Mouse (Mus musculus) intestine, postnatal 0 days (tissue): ENCODE results near the gene Dcaf4. TPM values are rescaled to one million over a fixed set of nuclear protein-coding genes. Genes with fewer than 3 reads are reported as not detected.

Source experiments
- ATAC-seq: fragments of 200-750 bp; cut with Nextera tagmentation; 2 replicates; pipeline ENCODE4 v1.8.0; 2017; ENCODE audit warnings: mild to moderate bottlenecking, moderate TSS enrichment, moderate library complexity
- H3K27ac ChIP-seq: fragments of 300-500 bp; sonication (generic); 2 replicates; pipeline ENCODE4 v1.5.1; 2014; ENCODE audit warnings: mild to moderate bottlenecking, low read depth, low read length, moderate library complexity
- H3K27me3 ChIP-seq: fragments of 300-500 bp; sonication (generic); replicated peaks from 2 replicates; pipeline ENCODE4 v1.6.1; 2014; ENCODE audit warnings: low read length, mixed read lengths; ENCODE audit not compliant: control insufficient read depth, insufficient read depth
- H3K36me3 ChIP-seq: fragments of 300-500 bp; sonication (generic); 2 replicates; pipeline ENCODE4 v1.6.1; 2014; ENCODE audit warnings: mild to moderate bottlenecking, moderate library complexity; ENCODE audit not compliant: control insufficient read depth, insufficient read depth
- H3K4me1 ChIP-seq: fragments of 300-500 bp; sonication (generic); replicated peaks from 2 replicates; pipeline ENCODE4 v1.6.1; 2014; ENCODE audit warnings: antibody characterized with exemption, low read length, mixed read lengths; ENCODE audit not compliant: control insufficient read depth, insufficient read depth
- H3K4me2 ChIP-seq: fragments of 300-500 bp; sonication (generic); replicated peaks from 2 replicates; pipeline ENCODE4 v1.6.1; 2014; ENCODE audit warnings: low read depth, mild to moderate bottlenecking, moderate library complexity
- H3K4me3 ChIP-seq: fragments of 300-500 bp; sonication (generic); 2 replicates; pipeline ENCODE4 v1.5.1; 2014; ENCODE audit warnings: low read depth, low read length
- H3K9ac ChIP-seq: fragments of 300-500 bp; sonication (generic); 2 replicates; pipeline ENCODE4 v1.6.1; 2014; ENCODE audit warnings: mild to moderate bottlenecking, low read depth, low read length
- H3K9me3 ChIP-seq: fragments of 300-500 bp; sonication (generic); 2 replicates; pipeline ENCODE4 v1.6.1; 2016; ENCODE audit warnings: mixed run types; ENCODE audit not compliant: control insufficient read depth
- CTCF ChIP-seq: sonication (generic); IDR thresholded peaks from 2 replicates; pipeline ENCODE4 v1.5.1; 2016; ENCODE audit warnings: low read depth, mild to moderate bottlenecking, control low read depth, antibody characterized with exemption, moderate library complexity
- WGBS: fragments of 180-500 bp; shearing (Covaris S2); extraction: QIAGEN DNeasy Blood & Tissue Kit; methylation state at CpG from one replicate; pipeline ENCODE4 v1.1.7; 2014; 5-methylcytosine and 5-hydroxymethylcytosine counted together
- polyA plus RNA-seq: library from polyadenylated mRNA; unstranded; fragments of >200 nt; fragmentation: Nextera tagmentation; extraction: Ambion mirVana; gene quantifications from 2 replicates; pipeline ENCODE4 v1.2.1, GENCODE M21; 2015

The Dcaf4 gene
- polyA plus RNA-seq, 1 experiment from 2014 or later: 7.4 TPM

- WGBS: 86% methylated on average over 9 of the region's 9 CpGs
Measured at GRCm38 (mm10) chr12:83494196-83494595, 26.1 kb upstream of the Dcaf4 start.

DNA sequence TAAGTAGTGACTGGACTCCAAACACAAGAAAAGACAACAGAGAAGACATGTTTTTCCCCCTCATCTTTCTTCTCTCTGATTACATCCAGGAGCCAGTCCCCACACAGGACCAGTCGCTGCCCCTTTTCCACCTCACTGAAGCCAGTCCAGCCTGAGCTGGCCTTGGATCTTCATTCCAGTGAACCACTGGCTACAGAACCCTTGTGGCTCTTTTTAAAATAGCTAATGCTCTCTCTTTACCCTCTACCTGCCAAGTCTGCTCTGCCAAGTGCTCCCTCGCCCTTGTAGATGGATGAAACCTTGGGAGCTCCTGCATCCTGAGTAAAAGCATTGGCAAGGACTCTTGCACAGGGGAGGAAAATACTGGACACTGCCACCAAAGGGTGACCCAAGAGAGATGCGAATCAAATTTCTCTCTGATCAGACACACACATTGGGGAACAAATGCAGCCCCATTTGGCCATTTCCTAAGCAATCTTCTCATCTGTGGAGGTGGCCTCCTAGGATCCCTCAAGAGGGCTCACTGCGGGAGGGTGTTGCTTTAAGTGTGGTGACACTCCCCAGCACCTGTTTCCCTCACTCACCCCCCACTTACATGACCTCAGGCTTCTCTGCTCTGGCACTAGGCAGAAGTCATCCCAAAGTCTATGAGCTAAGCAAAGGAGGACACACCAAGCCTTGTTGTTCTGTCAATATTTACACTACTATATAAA lies 24.9 kb upstream of the Dcaf4 start:
- TF ChIP-seq CTCF: no peak
- ATAC-seq: no peak
- Histone ChIP-seq H3K4me1 (no peaks in the 10 kb centered on the region), H3K36me3 (no peaks in the 10 kb centered on the region), H3K4me2 (no peak overlapping the region), H3K9me3 (no peaks in the 10 kb centered on the region), H3K27me3 (no peaks in the 10 kb centered on the region), H3K4me3 (no peak overlapping the region), H3K27ac (no peak overlapping the region), H3K9ac (no peak overlapping the region)
- 67% methylated on average over 4 of the region's 4 CpGs for WGBS

More at GRCm38 (mm10) chr12:83494196-83494595, 26.1 kb upstream of the Dcaf4 start:
- Histone ChIP-seq H3K27me3 (no peaks in the 10 kb centered on the region), H3K9ac (no peak overlapping the region), H3K4me1 (no peaks in the 10 kb centered on the region), H3K4me2 (no peak overlapping the region), H3K9me3 (no peaks in the 10 kb centered on the region), H3K27ac (no peak overlapping the region), H3K36me3 (no peaks in the 10 kb centered on the region), H3K4me3 (no peak overlapping the region)
- ATAC-seq: no peak
- no peak for TF ChIP-seq CTCF

DNA sequence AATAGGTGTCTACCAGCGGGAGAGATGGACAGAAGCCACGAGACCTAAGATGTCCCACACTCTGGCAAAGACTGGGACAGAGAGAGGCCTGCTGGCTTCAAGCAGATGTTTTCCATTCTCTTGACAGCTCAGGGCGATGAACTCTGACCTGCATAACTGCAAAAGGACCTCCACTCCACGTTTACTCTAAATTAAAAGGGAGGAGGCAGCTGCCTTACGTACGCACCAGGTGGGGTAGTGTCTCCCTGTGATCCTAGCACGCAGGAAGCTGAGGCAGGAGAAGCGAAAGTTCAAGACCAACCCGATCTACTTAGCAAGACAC lies 24.3 kb upstream of the Dcaf4 start:
- Histone ChIP-seq H3K4me1 (no peaks in the 10 kb centered on the region), H3K27ac (no peak overlapping the region), H3K27me3 (no peaks in the 10 kb centered on the region), H3K9me3 (no peaks in the 10 kb centered on the region), H3K36me3 (no peaks in the 10 kb centered on the region), H3K9ac (no peak overlapping the region), H3K4me3 (no peak overlapping the region), H3K4me2 (no peak overlapping the region)
- TF ChIP-seq CTCF: no peak
- 62% methylated on average over 9 of the region's 9 CpGs for WGBS
- ATAC-seq: no peak

DNA sequence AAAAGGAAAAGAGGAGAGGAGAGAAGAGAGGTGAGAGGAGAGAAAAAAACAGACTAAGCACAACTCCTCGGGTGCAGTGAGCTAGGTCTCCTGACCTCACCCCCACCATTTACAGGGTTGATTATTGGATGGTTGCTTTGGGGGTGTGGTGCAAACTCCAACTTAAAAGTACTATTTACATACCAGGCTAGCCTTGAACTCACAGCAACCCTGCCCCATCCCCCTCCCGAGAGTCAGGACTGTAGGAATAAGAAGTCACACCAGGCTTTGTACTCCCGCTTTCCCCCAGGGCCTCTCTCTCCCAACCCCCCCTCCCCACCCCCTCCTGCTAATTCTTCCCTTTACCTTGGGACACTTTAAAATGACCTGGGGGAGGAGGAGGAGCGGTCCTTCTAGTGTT lies 23.9 kb upstream of the Dcaf4 start:
- Histone ChIP-seq H3K9me3 (no peaks in the 10 kb centered on the region), H3K36me3 (no peaks in the 10 kb centered on the region), H3K4me3 (no peak overlapping the region), H3K4me2 (no peak overlapping the region), H3K9ac (no peak overlapping the region), H3K4me1 (no peaks in the 10 kb centered on the region), H3K27me3 (no peaks in the 10 kb centered on the region), H3K27ac (no peak overlapping the region)
- ATAC-seq: no peak
- 61% methylated on average over 4 of the region's 4 CpGs for WGBS
- TF ChIP-seq CTCF: no peak

GRCm38 (mm10) chr12:83496736-83497135 lies 23.5 kb upstream of the Dcaf4 start:
- Histone ChIP-seq H3K9me3 (no peaks in the 10 kb centered on the region), H3K9ac (no peak overlapping the region), H3K36me3 (no peaks in the 10 kb centered on the region), H3K27me3 (no peaks in the 10 kb centered on the region), H3K4me2 (no peak overlapping the region), H3K4me3 (no peak overlapping the region), H3K4me1 (no peaks in the 10 kb centered on the region), H3K27ac (no peak overlapping the region)
- no peak for TF ChIP-seq CTCF
- 90% methylated on average over 6 of the region's 6 CpGs for WGBS
- no peak for ATAC-seq

GRCm38 (mm10) chr12:83497959-83498358 lies 22.3 kb upstream of the Dcaf4 start:
- no peak for TF ChIP-seq CTCF
- Histone ChIP-seq H3K4me3 (no peak overlapping the region), H3K27ac (no peak overlapping the region), H3K27me3 (no peaks in the 10 kb centered on the region), H3K4me1 (no peaks in the 10 kb centered on the region), H3K4me2 (no peak overlapping the region), H3K9ac (no peak overlapping the region), H3K9me3 (no peaks in the 10 kb centered on the region), H3K36me3 (no peaks in the 10 kb centered on the region)
- ATAC-seq: no peak
- 83% methylated on average over 3 of the region's 3 CpGs for WGBS

- no peak for TF ChIP-seq CTCF
- H3K4me3 ChIP-seq: no peak overlapping the region
- no peak overlapping the region for H3K4me2 ChIP-seq
- H3K36me3 ChIP-seq: no peaks in the 10 kb centered on the region
- 73% methylated on average over 5 of the region's 5 CpGs for WGBS
- no peaks in the 10 kb centered on the region for H3K9me3 ChIP-seq
- H3K4me1 ChIP-seq: no peaks in the 10 kb centered on the region
- no peak overlapping the region for H3K9ac ChIP-seq
- ATAC-seq: no peak
- H3K27me3 ChIP-seq: no peaks in the 10 kb centered on the region
- H3K27ac ChIP-seq: no peak overlapping the region
Measured at GRCm38 (mm10) chr12:83499256-83499655, 21.0 kb upstream of the Dcaf4 start.
